Mouse (Mus musculus): ENCODE measurements around the gene Hbs1l. TPM values are rescaled to one million over a fixed set of nuclear protein-coding genes. Genes with fewer than 3 reads are reported as not detected.

The Hbs1l gene
- polyA plus RNA-seq, 1 experiment, result 12.2 TPM

DNA sequence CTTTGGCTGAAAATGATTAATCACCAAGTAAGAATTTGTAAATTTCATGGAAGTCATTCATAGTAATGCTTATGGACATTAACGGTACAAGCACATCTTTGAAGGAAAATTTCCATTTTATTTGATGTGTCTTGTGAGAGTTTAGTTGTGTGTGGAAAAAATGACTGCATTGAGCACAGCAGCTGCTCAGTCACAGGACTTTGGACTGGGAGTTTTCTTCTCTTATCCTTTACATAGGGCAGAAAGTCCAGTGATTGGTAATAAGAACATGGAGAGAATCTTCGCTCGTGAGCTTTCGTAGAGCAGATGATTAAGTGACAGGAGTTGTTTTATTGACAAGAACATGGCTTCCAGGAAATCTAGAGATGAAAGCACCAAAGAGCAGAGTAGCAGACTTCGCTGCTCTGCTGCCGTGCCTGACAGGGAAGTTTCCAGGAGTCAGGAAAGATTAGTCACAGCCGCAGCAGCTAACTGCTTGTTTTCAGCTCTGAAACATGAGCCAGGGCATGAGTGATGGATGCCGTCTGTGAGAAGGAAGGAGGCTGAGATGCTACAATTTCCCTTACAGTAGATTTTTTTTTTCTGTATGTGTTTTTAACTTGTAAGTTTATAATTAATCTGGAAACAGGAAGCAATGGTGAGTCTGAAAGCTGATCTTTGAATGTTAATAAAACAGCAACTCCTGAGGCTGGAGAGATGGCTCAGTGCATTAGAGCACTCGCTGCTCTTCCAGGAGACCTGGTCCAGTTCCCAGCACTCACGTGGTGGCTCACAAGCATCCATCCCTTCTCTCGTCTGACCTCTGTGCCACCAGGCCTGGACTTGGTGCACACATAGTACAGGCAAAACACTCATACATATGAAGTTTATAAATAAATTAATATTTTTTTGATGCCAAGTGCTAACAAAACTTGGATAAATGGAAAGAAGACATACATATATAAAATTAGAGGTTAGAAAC, 9.2 kb downstream of the Hbs1l start:
- TF ChIP-seq POLR2A (IDR thresholded peaks at IDR 0.05; ENCODE audit: low read depth, low read length) (no peak), CTCF (IDR thresholded peaks at IDR 0.05; ENCODE audit: extremely low read depth, insufficient read length, insufficient replicate concordance, low read depth, low read length) (no peak)
- Histone ChIP-seq H3K27ac (ENCODE audit: insufficient read depth, low read depth, low read length) (peak overlapping the region; percentile 84), H3K4me1 (ENCODE audit: control insufficient read depth, insufficient read depth, insufficient read length, low read length) (peaks cover 10% of the 10 kb centered on the region), H3K4me3 (ENCODE audit: low read depth, low read length) (no peak overlapping the region), H3K36me3 (ENCODE audit: control insufficient read depth, insufficient read depth, low read length) (peaks cover 31% of the 10 kb centered on the region), H3K27me3 (ENCODE audit: control insufficient read depth, insufficient read depth, low read length) (no peaks in the 10 kb centered on the region)
- 20% methylated on average over 11 of the region's 11 CpGs for WGBS

DNA sequence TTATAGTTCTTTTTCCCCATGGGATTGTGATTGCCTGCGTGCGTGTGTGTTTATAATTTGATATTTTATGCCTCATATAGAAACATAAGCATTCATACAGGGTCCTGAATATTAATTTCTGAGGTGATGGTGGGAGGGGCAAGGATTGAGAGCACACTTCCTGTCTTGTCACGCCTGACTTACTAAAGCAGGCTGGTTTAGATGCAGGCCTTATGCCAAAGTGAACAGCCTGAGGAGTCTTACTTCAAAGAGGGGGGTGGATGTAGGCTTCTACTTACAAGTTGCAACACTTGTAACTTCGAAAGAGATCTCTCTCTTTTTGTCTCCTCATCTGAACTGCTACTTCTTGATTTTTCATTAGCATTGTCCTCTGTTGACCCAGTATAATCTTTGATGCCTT, 18.0 kb downstream of the Hbs1l start:
- Histone ChIP-seq H3K27me3 (ENCODE audit: control insufficient read depth, insufficient read depth, low read length) (no peaks in the 10 kb centered on the region), H3K36me3 (ENCODE audit: control insufficient read depth, insufficient read depth, low read length) (peaks cover 15% of the 10 kb centered on the region), H3K4me3 (ENCODE audit: low read depth, low read length) (no peak overlapping the region), H3K4me1 (ENCODE audit: control insufficient read depth, insufficient read depth, insufficient read length, low read length) (no peaks in the 10 kb centered on the region), H3K27ac (ENCODE audit: insufficient read depth, low read depth, low read length) (no peak overlapping the region)
- WGBS, result 75% methylated on average over 4 of the region's 4 CpGs
- TF ChIP-seq POLR2A (IDR thresholded peaks at IDR 0.05; ENCODE audit: low read depth, low read length), result no peak
- no peak for TF ChIP-seq CTCF (IDR thresholded peaks at IDR 0.05; ENCODE audit: extremely low read depth, insufficient read length, insufficient replicate concordance, low read depth, low read length)

- H3K27ac ChIP-seq (ENCODE audit: insufficient read depth, low read depth, low read length), result no peak overlapping the region
- H3K4me3 ChIP-seq (ENCODE audit: low read depth, low read length), result no peak overlapping the region
- no peaks in the 10 kb centered on the region for H3K4me1 ChIP-seq (ENCODE audit: control insufficient read depth, insufficient read depth, insufficient read length, low read length)
- H3K27me3 ChIP-seq (ENCODE audit: control insufficient read depth, insufficient read depth, low read length), result no peaks in the 10 kb centered on the region
- TF ChIP-seq POLR2A (IDR thresholded peaks at IDR 0.05; ENCODE audit: low read depth, low read length) (no peak), CTCF (IDR thresholded peaks at IDR 0.05; ENCODE audit: extremely low read depth, insufficient read length, insufficient replicate concordance, low read depth, low read length) (no peak)
- 90% methylated on average over 1 of the region's 1 CpGs for WGBS
- peaks cover 15% of the 10 kb centered on the region for H3K36me3 ChIP-seq (ENCODE audit: control insufficient read depth, insufficient read depth, low read length)
Measured at GRCm38 (mm10) chr10:21316123-21316522, 20.3 kb downstream of the Hbs1l start.

DNA sequence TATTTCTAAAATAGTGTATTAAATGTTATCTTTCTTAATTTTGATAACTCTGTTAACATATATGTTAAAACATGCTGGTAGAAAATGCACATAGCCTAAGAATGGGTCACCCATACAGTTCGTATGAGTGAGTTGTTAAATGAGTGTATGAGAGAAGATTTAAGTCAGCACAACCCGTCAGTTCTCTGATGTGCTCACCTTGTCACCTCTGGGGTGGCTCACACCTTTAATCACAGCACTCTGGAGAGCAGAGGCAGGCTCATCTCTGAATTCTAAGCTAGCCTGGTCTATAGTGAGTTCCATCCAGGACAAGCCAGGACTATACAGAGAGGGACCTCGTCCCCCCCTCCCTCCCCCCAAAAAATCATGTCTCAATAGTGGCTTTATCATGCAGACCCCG, 22.5 kb downstream of the Hbs1l start:
- 87% methylated on average over 4 of the region's 4 CpGs for WGBS
- Histone ChIP-seq H3K4me1 (ENCODE audit: control insufficient read depth, insufficient read depth, insufficient read length, low read length) (no peaks in the 10 kb centered on the region), H3K27me3 (ENCODE audit: control insufficient read depth, insufficient read depth, low read length) (no peaks in the 10 kb centered on the region), H3K4me3 (ENCODE audit: low read depth, low read length) (no peak overlapping the region), H3K36me3 (ENCODE audit: control insufficient read depth, insufficient read depth, low read length) (peaks cover 15% of the 10 kb centered on the region), H3K27ac (ENCODE audit: insufficient read depth, low read depth, low read length) (no peak overlapping the region)
- TF ChIP-seq CTCF (IDR thresholded peaks at IDR 0.05; ENCODE audit: extremely low read depth, insufficient read length, insufficient replicate concordance, low read depth, low read length), result no peak
- TF ChIP-seq POLR2A (IDR thresholded peaks at IDR 0.05; ENCODE audit: low read depth, low read length), result no peak

- H3K36me3 ChIP-seq (ENCODE audit: control insufficient read depth, insufficient read depth, low read length), result peaks cover 16% of the 10 kb centered on the region
- TF ChIP-seq CTCF (IDR thresholded peaks at IDR 0.05; ENCODE audit: extremely low read depth, insufficient read length, insufficient replicate concordance, low read depth, low read length) (no peak), POLR2A (IDR thresholded peaks at IDR 0.05; ENCODE audit: low read depth, low read length) (no peak)
- no peaks in the 10 kb centered on the region for H3K27me3 ChIP-seq (ENCODE audit: control insufficient read depth, insufficient read depth, low read length)
- 91% methylated on average over 1 of the region's 1 CpGs for WGBS
- no peaks in the 10 kb centered on the region for H3K4me1 ChIP-seq (ENCODE audit: control insufficient read depth, insufficient read depth, insufficient read length, low read length)
- no peak overlapping the region for H3K27ac ChIP-seq (ENCODE audit: insufficient read depth, low read depth, low read length)
- no peak overlapping the region for H3K4me3 ChIP-seq (ENCODE audit: low read depth, low read length)
Measured at GRCm38 (mm10) chr10:21318996-21319395, 23.2 kb downstream of the Hbs1l start.

DNA sequence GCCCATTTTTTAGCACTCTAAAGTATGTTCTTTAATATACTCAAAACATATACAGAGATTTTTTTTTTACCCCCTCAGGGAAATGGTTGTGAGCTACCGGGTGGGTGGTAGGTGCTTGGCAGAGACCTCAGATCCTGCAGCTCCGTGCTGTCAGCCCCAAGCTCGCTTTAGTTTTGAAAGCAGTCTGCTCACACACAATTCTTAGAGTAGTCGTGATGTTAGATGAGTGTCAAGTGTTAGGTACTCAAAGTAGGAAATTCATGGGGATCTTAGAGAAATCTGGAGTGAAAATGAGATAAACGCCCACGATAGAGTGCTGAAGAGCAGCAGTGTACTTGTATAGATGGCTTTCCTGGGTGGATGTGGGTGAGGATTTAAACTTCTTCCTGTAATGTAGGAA, 24.8 kb downstream of the Hbs1l start:
- H3K36me3 ChIP-seq (ENCODE audit: control insufficient read depth, insufficient read depth, low read length), result peaks cover 15% of the 10 kb centered on the region
- TF ChIP-seq CTCF (IDR thresholded peaks at IDR 0.05; ENCODE audit: extremely low read depth, insufficient read length, insufficient replicate concordance, low read depth, low read length) (no peak), POLR2A (IDR thresholded peaks at IDR 0.05; ENCODE audit: low read depth, low read length) (no peak)
- no peak overlapping the region for H3K4me3 ChIP-seq (ENCODE audit: low read depth, low read length)
- H3K27me3 ChIP-seq (ENCODE audit: control insufficient read depth, insufficient read depth, low read length), result no peaks in the 10 kb centered on the region
- H3K4me1 ChIP-seq (ENCODE audit: control insufficient read depth, insufficient read depth, insufficient read length, low read length), result no peaks in the 10 kb centered on the region
- H3K27ac ChIP-seq (ENCODE audit: insufficient read depth, low read depth, low read length), result no peak overlapping the region
- 89% methylated on average over 6 of the region's 6 CpGs for WGBS

- 88% methylated on average over 6 of the region's 6 CpGs for WGBS
- TF ChIP-seq CTCF (IDR thresholded peaks at IDR 0.05; ENCODE audit: extremely low read depth, insufficient read length, insufficient replicate concordance, low read depth, low read length) (no peak), POLR2A (IDR thresholded peaks at IDR 0.05; ENCODE audit: low read depth, low read length) (no peak)
Measured at GRCm38 (mm10) chr10:21326352-21326751, 30.6 kb downstream of the Hbs1l start.

More at GRCm38 (mm10) chr10:21326352-21326751, 30.6 kb downstream of the Hbs1l start:
- peaks cover 13% of the 10 kb centered on the region for H3K36me3 ChIP-seq (ENCODE audit: control insufficient read depth, insufficient read depth, low read length)
- no peak overlapping the region for H3K27ac ChIP-seq (ENCODE audit: insufficient read depth, low read depth, low read length)
- no peak overlapping the region for H3K4me3 ChIP-seq (ENCODE audit: low read depth, low read length)
- H3K4me1 ChIP-seq (ENCODE audit: control insufficient read depth, insufficient read depth, insufficient read length, low read length), result no peaks in the 10 kb centered on the region
- H3K27me3 ChIP-seq (ENCODE audit: control insufficient read depth, insufficient read depth, low read length), result no peaks in the 10 kb centered on the region
